Mouse (Mus musculus) stomach, embryonic 16.5 days (tissue): ENCODE data around the gene Trhr2. TPM values are rescaled to one million over a fixed set of nuclear protein-coding genes. Genes with fewer than 3 reads are reported as not detected.

Experiments
- ATAC-seq: fragments of 200-750 bp; cut with Nextera tagmentation; 2 replicates; pipeline ENCODE4 v1.8.0; 2017; ENCODE audit warnings: moderate number of reproducible peaks, moderate TSS enrichment; ENCODE audit not compliant: insufficient read depth, low FRiP score
- H3K27ac ChIP-seq: fragments of 300-500 bp; sonication (generic); 2 replicates; pipeline ENCODE4 v1.5.1; 2014; ENCODE audit warnings: low read length
- H3K27me3 ChIP-seq: fragments of 300-500 bp; sonication (generic); 2 replicates; pipeline ENCODE4 v1.6.1; 2014; ENCODE audit warnings: low read length, control low read depth, mixed read lengths; ENCODE audit not compliant: control insufficient read depth, insufficient read depth
- H3K36me3 ChIP-seq: fragments of 300-500 bp; sonication (generic); 2 replicates; pipeline ENCODE4 v1.6.1; 2014; ENCODE audit warnings: low read length; ENCODE audit not compliant: control insufficient read depth, insufficient read depth
- H3K4me1 ChIP-seq: fragments of 300-500 bp; sonication (generic); 2 replicates; pipeline ENCODE4 v1.6.1; 2014; ENCODE audit warnings: low read length, control low read depth, mixed read lengths; ENCODE audit not compliant: control insufficient read depth, insufficient read depth
- H3K4me2 ChIP-seq: fragments of 300-500 bp; sonication (generic); 2 replicates; pipeline ENCODE4 v1.6.1; 2014; ENCODE audit warnings: low read depth, low read length, mixed read lengths
- H3K4me3 ChIP-seq: fragments of 300-500 bp; sonication (generic); replicated peaks from 2 replicates; pipeline ENCODE4 v1.5.1; 2014; ENCODE audit warnings: mild to moderate bottlenecking, low read length
- H3K9ac ChIP-seq: fragments of 300-500 bp; sonication (generic); 2 replicates; pipeline ENCODE4 v1.6.1; 2014; ENCODE audit warnings: low read length
- H3K9me3 ChIP-seq: fragments of 300-500 bp; sonication (generic); replicated peaks from 2 replicates; pipeline ENCODE4 v1.6.1; 2016; ENCODE audit warnings: low read length, control low read depth; ENCODE audit not compliant: control insufficient read depth
- WGBS: fragments of 180-500 bp; shearing (Covaris S2); extraction: QIAGEN DNeasy Blood & Tissue Kit; methylation state at CpG from one replicate; pipeline ENCODE4 v1.1.7; 2014; 5-methylcytosine and 5-hydroxymethylcytosine counted together
- polyA plus RNA-seq: library from polyadenylated mRNA; unstranded; fragments of >200 nt; fragmentation: Nextera tagmentation; extraction: Ambion mirVana; gene quantifications from 2 replicates; pipeline ENCODE4 v1.2.1, GENCODE M21; 2015

Gene Trhr2
- polyA plus RNA-seq, 1 experiment from 2014 or later, result not detected

DNA sequence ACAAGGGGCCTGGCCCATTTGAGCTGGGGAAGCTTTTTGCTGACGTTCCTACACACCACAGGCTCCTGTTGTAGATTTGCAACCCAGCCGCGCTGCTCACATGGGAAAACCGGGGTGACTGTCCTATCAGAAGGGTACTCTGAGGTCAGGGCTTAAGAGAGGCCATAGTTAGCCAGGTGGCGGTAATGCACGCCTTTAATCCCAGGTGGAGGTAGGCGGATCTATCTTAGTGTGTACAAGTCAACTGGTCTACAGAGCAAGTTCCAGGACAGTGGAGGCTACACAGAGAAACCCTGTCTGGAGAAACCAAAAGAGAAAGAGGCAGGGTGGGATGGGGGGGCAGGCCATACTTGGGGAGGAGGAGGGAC, 40.9 kb downstream of the Trhr2 start:
- Histone ChIP-seq H3K4me1 (peaks cover 59% of the 10 kb centered on the region), H3K4me3 (no peak overlapping the region), H3K27ac (peak overlapping the region; percentile 84), H3K36me3 (no peaks in the 10 kb centered on the region), H3K4me2 (no peak overlapping the region), H3K27me3 (no peaks in the 10 kb centered on the region), H3K9ac (no peak overlapping the region), H3K9me3 (no peaks in the 10 kb centered on the region)
- WGBS, result 59% methylated on average over 7 of the region's 7 CpGs
- ATAC-seq, result no peak

DNA sequence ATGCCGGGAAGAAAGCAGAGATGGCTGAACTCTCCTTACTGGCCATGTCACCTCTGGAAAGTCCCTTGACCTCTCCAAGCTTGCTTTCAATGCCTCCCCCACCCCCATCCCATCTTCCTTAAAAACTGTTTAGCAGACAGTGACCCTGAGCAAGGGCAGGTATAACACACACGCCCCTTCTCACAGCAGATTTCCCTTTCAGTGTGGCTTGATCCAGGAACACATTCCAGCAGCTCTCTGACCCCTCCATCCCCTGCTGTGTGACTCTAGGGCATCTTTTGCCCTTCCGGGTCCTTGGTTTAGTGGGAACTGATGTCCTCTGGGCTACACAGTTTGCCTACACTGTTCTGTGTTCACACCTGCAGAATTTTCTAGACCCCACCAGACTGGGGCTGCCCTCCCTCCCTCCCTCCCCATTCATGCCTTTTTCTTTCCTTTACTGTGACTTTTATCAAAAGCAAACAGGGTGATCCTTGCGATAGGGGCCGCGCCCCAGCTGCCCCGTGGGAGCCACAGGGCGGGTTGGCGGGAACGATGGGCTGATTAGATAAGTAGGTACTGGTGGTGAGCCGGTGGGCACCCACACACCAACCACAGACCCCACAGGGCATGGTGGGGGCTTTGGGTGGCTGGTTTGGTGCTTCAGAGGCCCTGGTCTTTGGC, 41.4 kb downstream of the Trhr2 start:
- Histone ChIP-seq H3K9me3 (no peaks in the 10 kb centered on the region), H3K4me1 (peaks cover 59% of the 10 kb centered on the region), H3K27ac (peak overlapping the region; percentile 84), H3K27me3 (no peaks in the 10 kb centered on the region), H3K4me3 (no peak overlapping the region), H3K36me3 (no peaks in the 10 kb centered on the region), H3K9ac (no peak overlapping the region), H3K4me2 (no peak overlapping the region)
- 53% methylated on average over 11 of the region's 11 CpGs for WGBS
- no peak for ATAC-seq

DNA sequence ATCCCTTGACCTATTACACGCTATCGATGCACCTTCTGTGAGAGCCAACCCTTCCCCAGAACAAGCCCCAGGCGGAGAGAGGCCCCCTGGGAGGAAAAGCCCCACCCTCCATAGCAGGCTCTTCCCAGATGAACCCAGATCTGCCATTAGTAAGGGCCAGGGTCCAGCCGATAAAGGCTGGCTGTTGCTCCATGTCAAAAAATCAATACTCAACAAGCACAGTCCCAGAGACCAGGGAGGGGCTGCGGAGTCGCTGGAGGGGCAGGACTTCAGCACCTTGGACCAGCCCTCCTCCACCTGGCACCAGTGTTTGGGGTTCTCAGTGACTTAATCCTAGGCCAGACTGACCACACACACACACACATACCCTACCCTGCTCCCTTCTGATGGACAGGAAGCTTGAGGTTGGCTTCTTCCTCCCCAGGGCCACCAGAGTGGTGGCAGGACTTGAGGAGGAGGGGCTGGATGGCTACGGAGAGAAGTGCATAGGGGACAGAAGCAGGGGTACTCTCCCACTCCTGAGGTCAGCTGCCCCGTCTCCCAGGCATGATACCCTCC, 42.5 kb downstream of the Trhr2 start:
- Histone ChIP-seq H3K27me3 (no peaks in the 10 kb centered on the region), H3K9ac (no peak overlapping the region), H3K36me3 (no peaks in the 10 kb centered on the region), H3K27ac (peak overlapping the region; percentile 56), H3K4me2 (0 out of 2 replicates have a peak overlapping the region, but pooled peaks have one; percentile 9), H3K9me3 (no peaks in the 10 kb centered on the region), H3K4me1 (peaks cover 66% of the 10 kb centered on the region), H3K4me3 (no peak overlapping the region)
- 40% methylated on average over 8 of the region's 8 CpGs for WGBS
- peak; percentile 29 for ATAC-seq

DNA sequence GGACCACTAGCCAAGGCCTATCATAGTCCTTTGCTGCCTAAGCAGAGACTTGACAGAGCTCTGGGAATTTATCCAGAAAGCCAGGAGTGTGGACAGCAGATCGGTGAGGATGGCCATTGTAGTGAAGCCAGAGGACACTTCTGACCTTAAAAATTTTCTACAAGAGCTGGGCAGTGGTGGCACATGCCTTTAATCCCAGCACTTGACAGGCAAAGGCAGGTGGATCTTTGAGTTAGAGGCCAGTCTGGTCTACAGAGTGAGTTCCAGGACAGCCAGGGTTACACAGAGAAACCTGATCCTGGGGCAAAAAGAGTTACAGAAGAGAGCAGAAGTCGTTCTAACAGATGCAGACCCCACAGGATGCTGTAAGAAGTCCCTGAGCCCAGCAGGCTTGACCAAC, 44.1 kb downstream of the Trhr2 start:
- 63% methylated on average over 2 of the region's 2 CpGs for WGBS
- Histone ChIP-seq H3K27ac (no peak overlapping the region), H3K9ac (no peak overlapping the region), H3K4me2 (no peak overlapping the region), H3K36me3 (no peaks in the 10 kb centered on the region), H3K4me3 (no peak overlapping the region), H3K4me1 (peaks cover 72% of the 10 kb centered on the region), H3K27me3 (no peaks in the 10 kb centered on the region), H3K9me3 (no peaks in the 10 kb centered on the region)
- ATAC-seq, result no peak

GRCm38 (mm10) chr8:122314899-122315496, 45.5 kb downstream of the Trhr2 start:
- Histone ChIP-seq H3K4me1 (peaks cover 72% of the 10 kb centered on the region), H3K9ac (no peak overlapping the region), H3K36me3 (no peaks in the 10 kb centered on the region), H3K9me3 (no peaks in the 10 kb centered on the region), H3K27me3 (no peaks in the 10 kb centered on the region), H3K27ac (peak overlapping the region; percentile 60; the same call in 1 of the 2 replicates), H3K4me3 (no peak overlapping the region), H3K4me2 (no peak overlapping the region)
- WGBS, result 45% methylated on average over 13 of the region's 13 CpGs
- no peak for ATAC-seq

- Histone ChIP-seq H3K9ac (no peak overlapping the region), H3K36me3 (no peaks in the 10 kb centered on the region), H3K4me3 (no peak overlapping the region), H3K27me3 (no peaks in the 10 kb centered on the region), H3K4me1 (peaks cover 73% of the 10 kb centered on the region), H3K27ac (peak overlapping the region; percentile 60; the same call in 1 of the 2 replicates), H3K9me3 (no peaks in the 10 kb centered on the region), H3K4me2 (no peak overlapping the region)
- 0 out of 2 replicates have a peak, but pooled peaks have one; percentile 6 for ATAC-seq
- WGBS, result 37% methylated on average over 12 of the region's 12 CpGs
Observed at GRCm38 (mm10) chr8:122313310-122313709, 47.2 kb downstream of the Trhr2 start.

GRCm38 (mm10) chr8:122312553-122312952, 48.0 kb downstream of the Trhr2 start:
- peaks cover 73% of the 10 kb centered on the region for H3K4me1 ChIP-seq
- no peak overlapping the region for H3K4me3 ChIP-seq
- no peak overlapping the region for H3K4me2 ChIP-seq
- no peaks in the 10 kb centered on the region for H3K27me3 ChIP-seq
- no peaks in the 10 kb centered on the region for H3K9me3 ChIP-seq
- peak overlapping the region; percentile 52 for H3K27ac ChIP-seq
- no peak for ATAC-seq
- peak overlapping the region; percentile 50 for H3K9ac ChIP-seq
- H3K36me3 ChIP-seq, result no peaks in the 10 kb centered on the region
- WGBS, result 58% methylated on average over 2 of the region's 2 CpGs

- peaks cover 76% of the 10 kb centered on the region for H3K4me1 ChIP-seq
- no peak for ATAC-seq
- no peak overlapping the region for H3K4me3 ChIP-seq
- H3K4me2 ChIP-seq, result no peak overlapping the region
- WGBS, result 47% methylated on average over 2 of the region's 2 CpGs
- H3K27me3 ChIP-seq, result no peaks in the 10 kb centered on the region
- no peaks in the 10 kb centered on the region for H3K36me3 ChIP-seq
- no peaks in the 10 kb centered on the region for H3K9me3 ChIP-seq
- no peak overlapping the region for H3K9ac ChIP-seq
- peak overlapping the region; percentile 10; the same call in 1 of the 2 replicates for H3K27ac ChIP-seq
Observed at GRCm38 (mm10) chr8:122311115-122311514, 49.4 kb downstream of the Trhr2 start.

GRCm38 (mm10) chr8:122309272-122309671, 51.3 kb downstream of the Trhr2 start:
- Histone ChIP-seq H3K9me3 (no peaks in the 10 kb centered on the region), H3K4me1 (peaks cover 75% of the 10 kb centered on the region), H3K27me3 (no peaks in the 10 kb centered on the region), H3K9ac (no peak overlapping the region; the same call in 1 of the 2 replicates), H3K4me2 (no peak overlapping the region), H3K4me3 (no peak overlapping the region), H3K36me3 (no peaks in the 10 kb centered on the region), H3K27ac (no peak overlapping the region)
- WGBS, result 46% methylated on average over 12 of the region's 12 CpGs
- no peak for ATAC-seq
